Mouse (Mus musculus) neural tube, embryonic 11.5 days (tissue): Measurements from ENCODE around the gene Dusp15. TPM values are rescaled to one million over a fixed set of nuclear protein-coding genes. Genes with fewer than 3 reads are reported as not detected.

Source experiments
- ATAC-seq: fragments of 200-750 bp; cut with Nextera tagmentation; 2 replicates; pipeline ENCODE4 v1.8.0; 2017; ENCODE audit warnings: moderate number of reproducible peaks, mild to moderate bottlenecking, moderate TSS enrichment, moderate library complexity; ENCODE audit not compliant: insufficient read depth, low FRiP score, low TSS enrichment
- DNase-seq: peaks from one replicate; pipeline ENCODE4 v3.0.0-alpha.2; 2015; ENCODE audit warnings: low spot score
- H3K27ac ChIP-seq: fragments of 300-500 bp; sonication (generic); 2 replicates; pipeline ENCODE4 v1.5.1; 2014; ENCODE audit warnings: low read depth, mild to moderate bottlenecking, low read length
- H3K27me3 ChIP-seq: fragments of 300-500 bp; sonication (generic); 2 replicates; pipeline ENCODE4 v1.6.1; 2014; ENCODE audit warnings: mild to moderate bottlenecking, low read length, mixed read lengths; ENCODE audit not compliant: control insufficient read depth, insufficient read depth
- H3K36me3 ChIP-seq: fragments of 300-500 bp; sonication (generic); 2 replicates; pipeline ENCODE4 v1.6.1; 2014; ENCODE audit warnings: mild to moderate bottlenecking, low read length, moderate library complexity, mixed read lengths; ENCODE audit not compliant: control insufficient read depth, insufficient read depth
- H3K4me1 ChIP-seq: fragments of 300-500 bp; sonication (generic); 2 replicates; pipeline ENCODE4 v1.6.1; 2014; ENCODE audit warnings: low read length, mixed read lengths; ENCODE audit not compliant: control insufficient read depth, insufficient read depth
- H3K4me2 ChIP-seq: fragments of 300-500 bp; sonication (generic); 2 replicates; pipeline ENCODE4 v1.6.1; 2014; ENCODE audit warnings: low read depth, mild to moderate bottlenecking, moderate library complexity
- H3K4me3 ChIP-seq: fragments of 300-500 bp; sonication (generic); 2 replicates; pipeline ENCODE4 v1.5.1; 2014; ENCODE audit warnings: low read depth, low read length
- H3K9ac ChIP-seq: fragments of 300-500 bp; sonication (generic); 2 replicates; pipeline ENCODE4 v1.6.1; 2014; ENCODE audit warnings: mild to moderate bottlenecking, low read length
- H3K9me3 ChIP-seq: fragments of 300-500 bp; sonication (generic); 2 replicates; pipeline ENCODE4 v1.6.1; 2016; ENCODE audit warnings: low read length; ENCODE audit not compliant: control insufficient read depth
- WGBS: fragments of 180-500 bp; shearing (Covaris S2); extraction: QIAGEN DNeasy Blood & Tissue Kit; methylation state at CpG from one replicate; pipeline ENCODE4 v1.1.7; 2014; 5-methylcytosine and 5-hydroxymethylcytosine counted together
- polyA plus RNA-seq: library from polyadenylated mRNA; unstranded; fragments of >200 nt; fragmentation: Nextera tagmentation; extraction: Ambion mirVana; gene quantifications from 2 replicates; pipeline ENCODE4 v1.2.1, GENCODE M21; 2014

Dusp15 gene
- polyA plus RNA-seq, 1 experiment from 2014 or later = 1.4 TPM

GRCm38 (mm10) chr2:152905036-152905829, 46.3 kb downstream of the Dusp15 start:
- no peak for ATAC-seq
- WGBS = 59% methylated on average over 11 of the region's 11 CpGs
- no peak overlapping the region for H3K9ac ChIP-seq

GRCm38 (mm10) chr2:152904127-152904643, 47.3 kb downstream of the Dusp15 start:
- H3K9ac ChIP-seq = no peak overlapping the region
- H3K4me2 ChIP-seq = no peak overlapping the region
- H3K27me3 ChIP-seq = no peaks in the 10 kb centered on the region
- ATAC-seq (no peak), DNase-seq (no peak)
- no peak overlapping the region for H3K27ac ChIP-seq
- H3K9me3 ChIP-seq = no peaks in the 10 kb centered on the region
- no peaks in the 10 kb centered on the region for H3K36me3 ChIP-seq
- 83% methylated on average over 5 of the region's 5 CpGs for WGBS
- no peak overlapping the region for H3K4me3 ChIP-seq
- H3K4me1 ChIP-seq = no peaks in the 10 kb centered on the region

More at GRCm38 (mm10) chr2:152905036-152905829, 46.3 kb downstream of the Dusp15 start:
- DNase-seq = no peak
- H3K27ac ChIP-seq = no peak overlapping the region
- H3K27me3 ChIP-seq = no peaks in the 10 kb centered on the region
- H3K9me3 ChIP-seq = no peaks in the 10 kb centered on the region
- no peaks in the 10 kb centered on the region for H3K4me1 ChIP-seq
- no peaks in the 10 kb centered on the region for H3K36me3 ChIP-seq
- no peak overlapping the region for H3K4me3 ChIP-seq
- H3K4me2 ChIP-seq = no peak overlapping the region

GRCm38 (mm10) chr2:152903586-152903985, 47.9 kb downstream of the Dusp15 start:
- Histone ChIP-seq H3K27ac (no peak overlapping the region), H3K9ac (no peak overlapping the region), H3K4me2 (no peak overlapping the region), H3K36me3 (no peaks in the 10 kb centered on the region), H3K27me3 (no peaks in the 10 kb centered on the region), H3K4me3 (no peak overlapping the region), H3K9me3 (no peaks in the 10 kb centered on the region), H3K4me1 (no peaks in the 10 kb centered on the region)
- ATAC-seq = no peak
- WGBS = 74% methylated on average over 4 of the region's 4 CpGs
- DNase-seq = no peak

- ATAC-seq = no peak
- WGBS = 48% methylated on average over 3 of the region's 3 CpGs
- Histone ChIP-seq H3K27ac (no peak overlapping the region), H3K4me3 (no peak overlapping the region), H3K9me3 (no peaks in the 10 kb centered on the region), H3K4me2 (no peak overlapping the region), H3K9ac (no peak overlapping the region), H3K4me1 (no peaks in the 10 kb centered on the region), H3K36me3 (no peaks in the 10 kb centered on the region), H3K27me3 (no peaks in the 10 kb centered on the region)
- DNase-seq = no peak
These were observed 48.8 kb downstream of the Dusp15 start for GRCm38 (mm10) chr2:152902658-152903057.

- DNase-seq (no peak), ATAC-seq (no peak)
- no peak overlapping the region for H3K4me2 ChIP-seq
- no peaks in the 10 kb centered on the region for H3K36me3 ChIP-seq
- no peak overlapping the region for H3K27ac ChIP-seq
- H3K9ac ChIP-seq = no peak overlapping the region
- H3K9me3 ChIP-seq = no peaks in the 10 kb centered on the region
- WGBS = 95% methylated on average over 15 of the region's 15 CpGs
- no peaks in the 10 kb centered on the region for H3K4me1 ChIP-seq
- no peaks in the 10 kb centered on the region for H3K27me3 ChIP-seq
- no peak overlapping the region for H3K4me3 ChIP-seq
These were observed 50.2 kb downstream of the Dusp15 start for GRCm38 (mm10) chr2:152901296-152901695.

- no peak overlapping the region for H3K27ac ChIP-seq
- no peaks in the 10 kb centered on the region for H3K9me3 ChIP-seq
- 82% methylated on average over 6 of the region's 6 CpGs for WGBS
- no peaks in the 10 kb centered on the region for H3K27me3 ChIP-seq
- no peak for ATAC-seq
- H3K4me2 ChIP-seq = no peak overlapping the region
- H3K9ac ChIP-seq = no peak overlapping the region
- H3K36me3 ChIP-seq = peaks cover 1% of the 10 kb centered on the region
- H3K4me3 ChIP-seq = no peak overlapping the region
- no peaks in the 10 kb centered on the region for H3K4me1 ChIP-seq
- no peak for DNase-seq
These were observed 52.5 kb downstream of the Dusp15 start for GRCm38 (mm10) chr2:152899011-152899410.

GRCm38 (mm10) chr2:152896926-152897325, 54.6 kb downstream of the Dusp15 start:
- H3K36me3 ChIP-seq = peaks cover 9% of the 10 kb centered on the region

GRCm38 (mm10) chr2:152895834-152896233, 55.7 kb downstream of the Dusp15 start:
- Histone ChIP-seq H3K27ac (no peak overlapping the region), H3K9me3 (no peaks in the 10 kb centered on the region), H3K4me2 (no peak overlapping the region), H3K4me3 (no peak overlapping the region), H3K9ac (no peak overlapping the region), H3K4me1 (no peaks in the 10 kb centered on the region), H3K36me3 (peaks cover 11% of the 10 kb centered on the region), H3K27me3 (no peaks in the 10 kb centered on the region)
- no peak for DNase-seq
- WGBS = 94% methylated on average over 9 of the region's 9 CpGs
- no peak for ATAC-seq

More at GRCm38 (mm10) chr2:152896926-152897325, 54.6 kb downstream of the Dusp15 start:
- Histone ChIP-seq H3K4me2 (no peak overlapping the region), H3K27me3 (no peaks in the 10 kb centered on the region), H3K9ac (no peak overlapping the region), H3K4me1 (no peaks in the 10 kb centered on the region), H3K27ac (no peak overlapping the region), H3K4me3 (no peak overlapping the region), H3K9me3 (no peaks in the 10 kb centered on the region)
- DNase-seq (no peak), ATAC-seq (no peak)
- WGBS = 88% methylated on average over 3 of the region's 3 CpGs
